ENCODE assay signal across 22 mouse cellular contexts in genomic region chr10:90535370-90535769, GRCm38 (mm10).
DNase-seq lines count a peak whose midpoint lies in the region; ATAC-seq and TF ChIP-seq lines count a peak whose summit lies in the region.
"Had no signal": no experiment of that assay in that cellular context is flagged by ENCODE, and none has a peak within 500 bp of the region (broad histone marks: within the 10 kb centered on the region; RNA-seq: fewer than 3 reads in every experiment).

No protein-coding gene starts in this region.

- no peaks in the 10 kb centered on the region for H3K36me3 ChIP-seq in kidney, embryonic 14.5 days (ENCODE audit: control insufficient read depth, insufficient read depth, low read length)
- H3K36me3 ChIP-seq in kidney, embryonic 15.5 days, result no peaks in the 10 kb centered on the region
- no peaks in the 10 kb centered on the region for H3K36me3 ChIP-seq in kidney, postnatal 0 days (ENCODE audit: insufficient read depth, low read length)
- no peaks in the 10 kb centered on the region for H3K36me3 ChIP-seq in midbrain, embryonic 11.5 days (ENCODE audit: control insufficient read depth, insufficient read depth, low read length)
- H3K36me3 ChIP-seq in midbrain, embryonic 10.5 days, result no peaks in the 10 kb centered on the region
- H3K36me3 ChIP-seq: G1E had no signal

- no peak overlapping the region for H3K4me3 ChIP-seq in kidney, embryonic 14.5 days (ENCODE audit: low read length)
- H3K4me3 ChIP-seq in kidney, embryonic 15.5 days (replicated peaks), result no peak overlapping the region
- no peak overlapping the region for H3K4me3 ChIP-seq in kidney, postnatal 0 days (replicated peaks; ENCODE audit: low read depth, low read length)
- H3K4me3 ChIP-seq in midbrain, embryonic 11.5 days (ENCODE audit: low read depth, low read length), result no peak overlapping the region
- no peak overlapping the region for H3K4me3 ChIP-seq in midbrain, embryonic 10.5 days

- no peak overlapping the region for H3K4me2 ChIP-seq in kidney, embryonic 14.5 days (replicated peaks; ENCODE audit: low read depth, low read length)
- H3K4me2 ChIP-seq in kidney, embryonic 15.5 days, result no peak overlapping the region
- no peak overlapping the region for H3K4me2 ChIP-seq in kidney, postnatal 0 days (ENCODE audit: low read length)
- H3K4me2 ChIP-seq in midbrain, embryonic 11.5 days, result no peak overlapping the region

- no peaks in the 10 kb centered on the region for H3K27me3 ChIP-seq in kidney, embryonic 14.5 days (ENCODE audit: control insufficient read depth, insufficient read depth, low read length)
- H3K27me3 ChIP-seq in kidney, embryonic 15.5 days, result no peaks in the 10 kb centered on the region
- no peaks in the 10 kb centered on the region for H3K27me3 ChIP-seq in kidney, postnatal 0 days (ENCODE audit: insufficient read depth, low read length)
- H3K27me3 ChIP-seq in midbrain, embryonic 11.5 days (ENCODE audit: control insufficient read depth, insufficient read depth, low read length), result no peaks in the 10 kb centered on the region
- no peaks in the 10 kb centered on the region for H3K27me3 ChIP-seq in midbrain, embryonic 10.5 days (ENCODE audit: low read depth, poor library complexity, severe bottlenecking)
- H3K27me3 ChIP-seq: CH12.LX, Patski had no signal

- H3K4me1 ChIP-seq in kidney, embryonic 14.5 days (ENCODE audit: control insufficient read depth, insufficient read depth, low read length), result no peaks in the 10 kb centered on the region
- H3K4me1 ChIP-seq in kidney, embryonic 15.5 days, result no peaks in the 10 kb centered on the region; the same call in 1 of the 2 replicates
- no peaks in the 10 kb centered on the region for H3K4me1 ChIP-seq in kidney, postnatal 0 days (replicated peaks; ENCODE audit: insufficient read depth, low read length)
- H3K4me1 ChIP-seq in midbrain, embryonic 11.5 days (ENCODE audit: control insufficient read depth, insufficient read depth, low read length), result peaks cover 9% of the 10 kb centered on the region
- peaks cover 16% of the 10 kb centered on the region for H3K4me1 ChIP-seq in midbrain, embryonic 10.5 days

- no peak for DNase-seq in kidney, postnatal 10 days
- DNase-seq in kidney, postnatal 14 days, result no peak
- DNase-seq in kidney, postnatal 0 days (ENCODE audit: low spot score), result peak; percentile 32
- DNase-seq in kidney, adult 9 months, result no peak
- DNase-seq in midbrain, embryonic 11.5 days (ENCODE audit: low spot score, missing footprints), result peak; percentile 57
- no peak for DNase-seq in midbrain, embryonic 10.5 days (ENCODE audit: low spot score)
- DNase-seq: adrenal gland, adult 2 months; adrenal gland, adult 8-10 months; adrenal gland, postnatal 10 days; adrenal gland, postnatal 14 days; adrenal gland, postnatal 25 days; adrenal gland, postnatal 36 days; B cell, adult 2 months; cerebellum, adult 11 months; cerebellum, adult 11-12 months had no signal

- H3K27ac ChIP-seq in kidney, embryonic 14.5 days (ENCODE audit: low read depth, low read length), result no peak overlapping the region
- H3K27ac ChIP-seq in kidney, embryonic 15.5 days, result no peak overlapping the region
- no peak overlapping the region for H3K27ac ChIP-seq in kidney, postnatal 0 days
- no peak overlapping the region for H3K27ac ChIP-seq in midbrain, embryonic 11.5 days (ENCODE audit: low read depth, low read length)
- H3K27ac ChIP-seq in midbrain, embryonic 10.5 days (replicated peaks), result no peak overlapping the region

- no peaks in the 10 kb centered on the region for H3K9me3 ChIP-seq in kidney, embryonic 14.5 days (ENCODE audit: control insufficient read depth, low read length)
- no peaks in the 10 kb centered on the region for H3K9me3 ChIP-seq in kidney, embryonic 15.5 days (replicated peaks)
- H3K9me3 ChIP-seq in kidney, postnatal 0 days (replicated peaks; ENCODE audit: low read length), result no peaks in the 10 kb centered on the region
- H3K9me3 ChIP-seq in midbrain, embryonic 11.5 days (ENCODE audit: control insufficient read depth, low read length), result no peaks in the 10 kb centered on the region
- H3K9me3 ChIP-seq in midbrain, embryonic 10.5 days (replicated peaks), result no peaks in the 10 kb centered on the region

- peak; percentile 60; the same call in 1 of the 2 replicates for ATAC-seq in kidney, embryonic 14.5 days (ENCODE audit: low FRiP score, low TSS enrichment)
- ATAC-seq in kidney, embryonic 15.5 days (replicated peaks; ENCODE audit: low FRiP score), result peak; percentile 82
- ATAC-seq in kidney, postnatal 0 days (replicated peaks; ENCODE audit: low FRiP score, low read depth), result no peak
- no peak for ATAC-seq in midbrain, embryonic 11.5 days (ENCODE audit: low FRiP score)
- ATAC-seq: activated CD4-positive, CD25-positive, alpha-beta regulatory T cell, adult 4 months; CD4-positive, CD25-positive, alpha-beta regulatory T cell, adult 4 months; Patski had no signal

- H3K9ac ChIP-seq in kidney, embryonic 14.5 days (ENCODE audit: low read depth, low read length), result no peak overlapping the region
- no peak overlapping the region for H3K9ac ChIP-seq in kidney, embryonic 15.5 days
- H3K9ac ChIP-seq in kidney, postnatal 0 days (ENCODE audit: low read depth, low read length), result no peak overlapping the region
- H3K9ac ChIP-seq in midbrain, embryonic 11.5 days (ENCODE audit: low read length), result no peak overlapping the region

- TF ChIP-seq CTCF in kidney, postnatal 0 days (IDR thresholded peaks at IDR 0.05; ENCODE audit: low read depth), result no peak

- WGBS in kidney, embryonic 14.5 days, result 64% methylated on average over 2 of the region's 2 CpGs
- WGBS in kidney, embryonic 15.5 days, result 58% methylated on average over 2 of the region's 2 CpGs
- WGBS in kidney, postnatal 0 days, result 64% methylated on average over 2 of the region's 2 CpGs
- WGBS in midbrain, embryonic 11.5 days, result 93% methylated on average over 2 of the region's 2 CpGs
- 96% methylated on average over 2 of the region's 2 CpGs for WGBS in midbrain, embryonic 10.5 days

Comparison
In these comparisons a context has a peak if more than half of its experiments do, and no peak if none do; other contexts are left out.
1. ATAC-seq: peak in kidney, embryonic 14.5 days (single experiment) and kidney, embryonic 15.5 days (single experiment); none in kidney, postnatal 0 days (single experiment) and midbrain, embryonic 11.5 days (single experiment).
2. DNase-seq: peak in kidney, postnatal 0 days (single experiment) and midbrain, embryonic 11.5 days (single experiment); none in kidney, postnatal 10 days (single experiment), kidney, postnatal 14 days (single experiment), kidney, adult 9 months (single experiment) and midbrain, embryonic 10.5 days (single experiment).